Mouse (Mus musculus) small intestine, adult 2 months (tissue): ENCODE results near the gene Lig1. TPM values are rescaled to one million over a fixed set of nuclear protein-coding genes. Genes with fewer than 3 reads are reported as not detected.

Experiments
- H3K27ac ChIP-seq: fragments of 200-500 bp; 2 replicates; pipeline ENCODE4 v1.5.1; 2012; ENCODE audit warnings: low read depth, low read length, control low read depth, inconsistent platforms; ENCODE audit not compliant: insufficient read depth
- H3K27me3 ChIP-seq: fragments of 200-500 bp; 2 replicates; pipeline ENCODE4 v1.6.1; 2012; ENCODE audit warnings: mild to moderate bottlenecking, moderate library complexity, low read length, inconsistent platforms; ENCODE audit not compliant: control insufficient read depth, insufficient read depth
- H3K36me3 ChIP-seq: fragments of 200-500 bp; 2 replicates; pipeline ENCODE4 v1.6.1; 2012; ENCODE audit warnings: mild to moderate bottlenecking, low read length, control low read depth, inconsistent platforms; ENCODE audit not compliant: control insufficient read depth, insufficient read depth
- H3K4me1 ChIP-seq: fragments of 200-500 bp; 2 replicates; pipeline ENCODE4 v1.6.1; 2012; ENCODE audit warnings: low read length, inconsistent platforms, mixed read lengths; ENCODE audit not compliant: control insufficient read depth, insufficient read depth, insufficient read length
- H3K4me3 ChIP-seq: fragments of 200-500 bp; 2 replicates; pipeline ENCODE4 v1.5.1; 2012; ENCODE audit warnings: low read depth, mild to moderate bottlenecking, control low read depth, inconsistent platforms, low read length, moderate library complexity
- CTCF ChIP-seq: fragments of 200-500 bp; IDR thresholded peaks from 2 replicates; pipeline ENCODE4 v1.5.1; 2012; ENCODE audit warnings: low read depth, mild to moderate bottlenecking, control low read depth, inconsistent platforms, low read length, moderate library complexity, mixed read lengths; ENCODE audit not compliant: insufficient replicate concordance, insufficient read length; ENCODE audit errors: extremely low read depth
- POLR2A ChIP-seq: fragments of 200-500 bp; IDR thresholded peaks from 2 replicates; pipeline ENCODE4 v1.6.1; 2012; ENCODE audit warnings: low read depth, mild to moderate bottlenecking, control low read depth, inconsistent platforms, low read length, moderate library complexity
- WGBS: fragments of 180-500 bp; shearing (Covaris S2); methylation state at CpG from one replicate; pipeline ENCODE4 v1.1.7; 2018; 5-methylcytosine and 5-hydroxymethylcytosine counted together
- polyA plus RNA-seq: library from polyadenylated mRNA; depleted of rRNA; stranded (reverse); fragments of >200 nt; gene quantifications from 2 replicates; pipeline ENCODE4 v1.2.3, GENCODE M21; 2012; rRNA removed

The Lig1 gene
- 4.0 and 10.1 TPM in 2 replicates for polyA plus RNA-seq

GRCm38 (mm10) chr7:13277081-13277480 lies at the start of gene Lig1:
Gene Lig1, plus strand, starts transcription at chr7:13277283.
- Histone ChIP-seq H3K36me3 (no peaks in the 10 kb centered on the region), H3K4me1 (peaks cover 3% of the 10 kb centered on the region; the same call in 1 of the 2 replicates), H3K27ac (no peak within 1 kb of the TSS), H3K4me3 (peak within 1 kb of the TSS; percentile 87), H3K27me3 (no peaks in the 10 kb centered on the region)
- 96% methylated on average over 16 of the region's 16 CpGs for WGBS
- no peak for TF ChIP-seq POLR2A
- TF ChIP-seq CTCF = no peak

GRCm38 (mm10) chr7:13260746-13261700 lies 16.1 kb upstream of the Lig1 start:
- no peak for TF ChIP-seq POLR2A
- TF ChIP-seq CTCF = no peak
- Histone ChIP-seq H3K4me1 (no peaks in the 10 kb centered on the region), H3K27me3 (no peaks in the 10 kb centered on the region), H3K27ac (no peak overlapping the region), H3K36me3 (no peaks in the 10 kb centered on the region), H3K4me3 (no peak overlapping the region)
- 48% methylated on average over 50 of the region's 50 CpGs for WGBS

GRCm38 (mm10) chr7:13263851-13264250 lies 13.2 kb upstream of the Lig1 start:
- no peaks in the 10 kb centered on the region for H3K27me3 ChIP-seq
- no peak for TF ChIP-seq CTCF
- TF ChIP-seq POLR2A = no peak
- H3K4me1 ChIP-seq = no peaks in the 10 kb centered on the region
- H3K4me3 ChIP-seq = no peak overlapping the region
- H3K27ac ChIP-seq = no peak overlapping the region
- 86% methylated on average over 5 of the region's 5 CpGs for WGBS
- no peaks in the 10 kb centered on the region for H3K36me3 ChIP-seq

GRCm38 (mm10) chr7:13264396-13264795 lies 12.7 kb upstream of the Lig1 start:
- 61% methylated on average over 2 of the region's 2 CpGs for WGBS
- H3K27ac ChIP-seq = no peak overlapping the region
- no peaks in the 10 kb centered on the region for H3K4me1 ChIP-seq

GRCm38 (mm10) chr7:13268749-13269260 lies 8.3 kb upstream of the Lig1 start:
- Histone ChIP-seq H3K4me3 (no peak overlapping the region), H3K27ac (no peak overlapping the region), H3K4me1 (no peaks in the 10 kb centered on the region), H3K36me3 (no peaks in the 10 kb centered on the region), H3K27me3 (no peaks in the 10 kb centered on the region)
- TF ChIP-seq CTCF (no peak), POLR2A (no peak)
- WGBS = 88% methylated on average over 4 of the region's 4 CpGs

More at GRCm38 (mm10) chr7:13264396-13264795, 12.7 kb upstream of the Lig1 start:
- TF ChIP-seq CTCF (no peak), POLR2A (no peak)
- Histone ChIP-seq H3K27me3 (no peaks in the 10 kb centered on the region), H3K4me3 (no peak overlapping the region), H3K36me3 (no peaks in the 10 kb centered on the region)

- Histone ChIP-seq H3K27me3 (no peaks in the 10 kb centered on the region), H3K4me3 (no peak overlapping the region), H3K4me1 (no peaks in the 10 kb centered on the region), H3K36me3 (no peaks in the 10 kb centered on the region), H3K27ac (no peak overlapping the region)
- WGBS = 82% methylated on average over 11 of the region's 11 CpGs
- TF ChIP-seq POLR2A (no peak), CTCF (no peak)
Measured at GRCm38 (mm10) chr7:13269394-13269793, 7.7 kb upstream of the Lig1 start.

GRCm38 (mm10) chr7:13271704-13272103 lies 5.4 kb upstream of the Lig1 start:
- Histone ChIP-seq H3K4me3 (no peak overlapping the region), H3K4me1 (no peaks in the 10 kb centered on the region), H3K27ac (no peak overlapping the region), H3K36me3 (no peaks in the 10 kb centered on the region), H3K27me3 (no peaks in the 10 kb centered on the region)
- WGBS = 37% methylated on average over 1 of the region's 1 CpGs
- TF ChIP-seq CTCF (no peak), POLR2A (no peak)
